Mouse (Mus musculus) liver, embryonic 18 days (tissue): ENCODE results near the gene Gpr165. TPM values are rescaled to one million over a fixed set of nuclear protein-coding genes. Genes with fewer than 3 reads are reported as not detected.

Experiments used
- polyA plus RNA-seq: library from polyadenylated mRNA; depleted of rRNA; stranded (reverse); fragments of >200 nt; gene quantifications from 2 replicates; pipeline ENCODE4 v1.2.3, GENCODE M21; 2012; rRNA removed

The Gpr165 gene
- 0.01 TPM in 1 of 2 replicates, not detected in the other for polyA plus RNA-seq

GRCm38 (mm10) chrX:96712907-96713774 lies at the start of gene Gpr165:
TSS of gene Gpr165 (plus strand) at chrX:96713441.

